Mouse (Mus musculus) CD4-positive naive resting alpha-beta T cell, adult 57 days (primary cell): ENCODE data around the gene Fnip2. TPM values are rescaled to one million over a fixed set of nuclear protein-coding genes. Genes with fewer than 3 reads are reported as not detected.

Experiments
- total RNA-seq: library from RNA; stranded (reverse); gene quantifications from one replicate; pipeline ENCODE4 v1.2.4, GENCODE M21; 2023

The Fnip2 gene
- total RNA-seq: 2.7 TPM

DNA sequence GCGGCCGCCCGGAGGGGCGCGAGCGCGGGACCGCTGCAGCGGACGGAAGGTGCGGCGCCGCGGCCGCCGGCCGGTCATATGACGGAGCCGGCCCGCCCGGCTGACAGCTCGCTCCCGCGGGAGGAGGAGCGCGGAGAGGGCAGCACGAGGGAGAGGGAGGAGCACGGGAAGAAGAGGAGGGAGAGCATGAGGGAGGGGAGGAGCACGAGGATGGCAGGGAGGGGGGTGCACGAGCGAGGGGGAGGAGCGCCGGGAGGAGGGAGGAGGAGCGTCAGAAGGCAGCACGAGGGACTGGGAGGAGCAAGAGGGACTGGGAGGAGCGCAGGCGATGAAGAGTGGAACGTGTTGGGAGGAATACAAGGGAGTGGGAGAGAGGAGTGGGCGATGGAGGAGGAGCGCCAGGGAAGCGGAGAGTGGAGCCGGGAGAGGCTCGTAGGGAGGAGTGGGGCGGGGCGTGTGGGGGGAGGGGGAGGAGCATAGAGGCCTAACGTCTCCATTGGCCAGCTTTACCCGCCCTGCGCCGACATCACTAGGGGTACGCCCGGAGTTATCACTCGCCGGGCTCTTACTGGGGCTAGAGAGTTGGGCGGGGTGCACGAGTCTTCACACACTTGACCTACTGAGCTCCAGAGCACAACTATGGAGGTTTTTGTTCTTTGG, at the start of gene Fnip2:
Fnip2 (minus strand) TSS at position 94 of the 660 bp plus-strand sequence.

GRCm38 (mm10) chr3:79590863-79591792, 23.5 kb upstream of the Fnip2 start, which contains the start of gene Ppid:
Gene Ppid (plus strand): TSS chr3:79591342.

Other genes with a start within 250 kb of the Fnip2 start
- gene Gm17359, start 231.1 kb downstream of the Fnip2 start, total RNA-seq: not detected
- gene Ppid, start 23.5 kb upstream of the Fnip2 start, total RNA-seq: 61.9 TPM
- 2.4 TPM for gene 4930579G24Rik, start 61.3 kb upstream of the Fnip2 start, total RNA-seq
- gene Etfdh, start 61.7 kb upstream of the Fnip2 start, total RNA-seq: 23.3 TPM
- gene Rxfp1, start 170.1 kb upstream of the Fnip2 start, total RNA-seq: not detected